ENCODE assay signal across 8 mouse cellular contexts in genomic region chr10:123075751-123076242, GRCm38 (mm10). TPM values are rescaled to one million over a fixed set of nuclear protein-coding genes. Genes with fewer than 3 reads are reported as not detected.
DNase-seq lines count a peak whose midpoint lies in the region; ATAC-seq and TF ChIP-seq lines count a peak whose summit lies in the region.

No protein-coding gene starts in this region.

- peaks cover 30% of the 10 kb centered on the region for H3K4me1 ChIP-seq in heart, embryonic 15.5 days (replicated peaks)
- H3K4me1 ChIP-seq in liver, embryonic 12.5 days: peaks cover 35% of the 10 kb centered on the region
- H3K4me1 ChIP-seq in olfactory bulb, adult 2 months (ENCODE audit: control insufficient read depth, insufficient read depth, low read length): no peaks in the 10 kb centered on the region

- H3K36me3 ChIP-seq in heart, embryonic 15.5 days: 0 out of 2 replicates have a peak, but pooled peaks cover 4% of the 10 kb centered on the region
- peaks cover 7% of the 10 kb centered on the region; the same call in 1 of the 2 replicates for H3K36me3 ChIP-seq in liver, embryonic 12.5 days

- H3K27ac ChIP-seq in heart, embryonic 15.5 days: peak overlapping the region; percentile 89
- H3K27ac ChIP-seq in liver, embryonic 12.5 days: peak overlapping the region; percentile 86
- H3K27ac ChIP-seq in olfactory bulb, adult 2 months (ENCODE audit: insufficient read depth, low read depth, low read length): peak overlapping the region; percentile 81; the same call in 1 of the 2 replicates

- no peaks in the 10 kb centered on the region for H3K27me3 ChIP-seq in heart, embryonic 15.5 days
- H3K27me3 ChIP-seq in liver, embryonic 12.5 days (replicated peaks): peaks cover 15% of the 10 kb centered on the region; the same call in 1 of the 2 replicates

- no peak for TF ChIP-seq POLR2A in olfactory bulb, adult 2 months (IDR thresholded peaks at IDR 0.05; ENCODE audit: insufficient read depth, low read depth, low read length)

- WGBS in heart, embryonic 15.5 days: under 1% methylated on average over 44 of the region's 48 CpGs
- WGBS in liver, embryonic 12.5 days (ENCODE audit: insufficient replicate concordance): under 1% methylated on average over 47 of the region's 48 CpGs
- under 1% methylated on average over 40 of the region's 48 CpGs for WGBS in olfactory bulb, adult 2 months

- peak overlapping the region; percentile 98 for H3K4me3 ChIP-seq in heart, embryonic 15.5 days
- peak overlapping the region; percentile 100 for H3K4me3 ChIP-seq in liver, embryonic 12.5 days
- peak overlapping the region; percentile 100 for H3K4me3 ChIP-seq in olfactory bulb, adult 2 months (ENCODE audit: insufficient read depth, low read depth, low read length)

- DNase-seq in gastrocnemius, postnatal 25 days: peak; percentile 23
- no peak for DNase-seq in gastrocnemius, postnatal 10 days
- DNase-seq in A20 (ENCODE audit: low read depth, low spot score): peak; percentile 42
- DNase-seq in c-Kit-positive CD71-positive TER-119-positive erythroid progenitor cells, embryonic 14.5 days (ENCODE audit: low spot score): peak; percentile 17
- DNase-seq in adrenal gland, postnatal 25 days: no peak

- H3K4me2 ChIP-seq in heart, embryonic 15.5 days: peak overlapping the region; percentile 68
- peak overlapping the region; percentile 88 for H3K4me2 ChIP-seq in liver, embryonic 12.5 days

- peak; percentile 68 for ATAC-seq in heart, embryonic 15.5 days (replicated peaks; ENCODE audit: insufficient number of reproducible peaks, insufficient read depth, low FRiP score, low read depth)
- ATAC-seq in liver, embryonic 12.5 days: peak; percentile 78

- no peak for TF ChIP-seq CTCF in olfactory bulb, adult 2 months (IDR thresholded peaks at IDR 0.05; ENCODE audit: insufficient read depth, low read depth, low read length)

- no peaks in the 10 kb centered on the region for H3K9me3 ChIP-seq in heart, embryonic 15.5 days (replicated peaks)
- no peaks in the 10 kb centered on the region for H3K9me3 ChIP-seq in liver, embryonic 12.5 days (replicated peaks)

- H3K9ac ChIP-seq in heart, embryonic 15.5 days: peak overlapping the region; percentile 94
- peak overlapping the region; percentile 97 for H3K9ac ChIP-seq in liver, embryonic 12.5 days

RNA-seq across cellular contexts. Expression of gene Mon2, which starts 0.5 kb away (rescaled TPM):
- 10 to 100 TPM; 29.3 to 33.6 TPM for total RNA-seq in gastrocnemius, postnatal 25 days (2021)
- 10 to 100 TPM; 47.7 to 56.5 TPM for total RNA-seq in gastrocnemius, postnatal 10 days (2021)
- 16.5 and 22.6 TPM in 2 replicates for polyA plus RNA-seq in heart, embryonic 15.5 days (2015; fragmentation: Nextera tagmentation; extraction: Ambion mirVana)
- 19.8 and 19.9 TPM in 2 replicates for polyA plus RNA-seq in liver, embryonic 12.5 days (2016; fragmentation: Nextera tagmentation; extraction: Ambion mirVana)
- not detected in 2 replicates for polyA plus RNA-seq in olfactory bulb, adult 2 months (2012; ENCODE audit: insufficient read depth, insufficient read length, low replicate concordance, missing spikeins)
- 92.7 and 93.5 TPM in 2 replicates for total RNA-seq in adrenal gland, postnatal 25 days (2021)

Comparison
In these comparisons a context has a peak if more than half of its experiments do, and no peak if none do; other contexts are left out.
1. DNase-seq: peak in gastrocnemius, postnatal 25 days (single experiment), A20 (single experiment) and c-Kit-positive CD71-positive TER-119-positive erythroid progenitor cells, embryonic 14.5 days (single experiment); none in gastrocnemius, postnatal 10 days (single experiment) and adrenal gland, postnatal 25 days (single experiment).
2. Peak in every context shown above with its lines, with median percentiles within 50 percentile points of each other: H3K27ac ChIP-seq and H3K4me3 ChIP-seq.